Mouse (Mus musculus) central nervous system, embryonic 14 days (tissue): ENCODE measurements around the gene Krtap16-3. TPM values are rescaled to one million over a fixed set of nuclear protein-coding genes. Genes with fewer than 3 reads are reported as not detected.

Source experiments
- polyA plus RNA-seq: library from polyadenylated mRNA; depleted of rRNA; stranded (reverse); fragments of >200 nt; gene quantifications from 2 replicates; pipeline ENCODE4 v1.2.3, GENCODE M21; 2012; rRNA removed

Gene Krtap16-3
- polyA plus RNA-seq, result not detected in 2 replicates

GRCm38 (mm10) chr16:88962773-88963172 lies at the start of gene Krtap16-3:
Gene Krtap16-3, minus strand, starts transcription at chr16:88962873.

GRCm38 (mm10) chr16:89010659-89011058 lies 48.0 kb upstream of the Krtap16-3 start, which contains the start of gene Krtap22-2:
Gene Krtap22-2, minus strand, starts transcription at chr16:89010759.

GRCm38 (mm10) chr16:88932165-88932564 lies 30.5 kb downstream of the Krtap16-3 start, which contains the start of gene Krtap19-9b:
Gene Krtap19-9b, minus strand, starts transcription at chr16:88932265.

Other genes starting within 250 kb of the Krtap16-3 start
- gene Krtap13-1, start 234.0 kb downstream of the Krtap16-3 start, polyA plus RNA-seq, result not detected in 2 replicates
- not detected in 2 replicates for gene Krtap13, start 211.2 kb downstream of the Krtap16-3 start, polyA plus RNA-seq
- gene 2310034C09Rik, start 204.0 kb downstream of the Krtap16-3 start, polyA plus RNA-seq, result not detected in 2 replicates
- gene 2310057N15Rik, start 188.7 kb downstream of the Krtap16-3 start, polyA plus RNA-seq, result not detected in 2 replicates
- gene Gm5965, start 185.0 kb downstream of the Krtap16-3 start, polyA plus RNA-seq, result not detected in 2 replicates
- gene Gm20741, start 150.7 kb downstream of the Krtap16-3 start, polyA plus RNA-seq, result not detected in 2 replicates
- gene Krtap15, start 142.7 kb downstream of the Krtap16-3 start, polyA plus RNA-seq, result not detected in 2 replicates
- not detected in 2 replicates for gene Krtap14, start 136.7 kb downstream of the Krtap16-3 start, polyA plus RNA-seq
- gene Krtap19-1, start 93.5 kb downstream of the Krtap16-3 start, polyA plus RNA-seq, result not detected in 2 replicates
- gene Krtap19-2, start 88.6 kb downstream of the Krtap16-3 start, polyA plus RNA-seq, result not detected in 2 replicates
- not detected in 2 replicates for gene Krtap19-3, start 84.8 kb downstream of the Krtap16-3 start, polyA plus RNA-seq
- gene Krtap19-4, start 77.8 kb downstream of the Krtap16-3 start, polyA plus RNA-seq, result not detected in 2 replicates
- gene Krtap19-5, start 66.4 kb downstream of the Krtap16-3 start, polyA plus RNA-seq, result not detected in 2 replicates
- gene Krtap19-9b, start 30.6 kb downstream of the Krtap16-3 start, polyA plus RNA-seq, result not detected in 2 replicates
- gene Krtap22-2, start 47.9 kb upstream of the Krtap16-3 start, polyA plus RNA-seq, result not detected in 2 replicates
- not detected in 2 replicates for gene Gm10229, start 52.4 kb upstream of the Krtap16-3 start, polyA plus RNA-seq
- gene Krtap6-1, start 68.8 kb upstream of the Krtap16-3 start, polyA plus RNA-seq, result not detected in 2 replicates
- gene Gm10228, start 78.6 kb upstream of the Krtap16-3 start, polyA plus RNA-seq, result not detected in 2 replicates
- not detected in 2 replicates for gene Krtap6-5, start 85.0 kb upstream of the Krtap16-3 start, polyA plus RNA-seq
- gene 1110025L11Rik, start 101.1 kb upstream of the Krtap16-3 start, polyA plus RNA-seq, result not detected in 2 replicates
- gene Krtap6-3, start 121.1 kb upstream of the Krtap16-3 start, polyA plus RNA-seq, result not detected in 2 replicates
- not detected in 2 replicates for gene Gm6358, start 178.0 kb upstream of the Krtap16-3 start, polyA plus RNA-seq
- not detected in 2 replicates for gene Gm10061, start 188.2 kb upstream of the Krtap16-3 start, polyA plus RNA-seq
- not detected in 2 replicates for gene Gm9789, start 195.1 kb upstream of the Krtap16-3 start, polyA plus RNA-seq
- gene Gm7735, start 206.6 kb upstream of the Krtap16-3 start, polyA plus RNA-seq, result not detected in 2 replicates
- not detected in 2 replicates for gene 1110057P08Rik, start 211.9 kb upstream of the Krtap16-3 start, polyA plus RNA-seq
- not detected in 2 replicates for gene Krtap20-2, start 243.0 kb upstream of the Krtap16-3 start, polyA plus RNA-seq